Mouse (Mus musculus): ENCODE measurements around the gene Pqlc2.

Gene Pqlc2

GRCm38 (mm10) chr4:139302241-139302640 is 8.3 kb downstream of the Pqlc2 start:
- no peak for DNase-seq

GRCm38 (mm10) chr4:139301780-139302179 is 8.7 kb downstream of the Pqlc2 start:
- DNase-seq: peak; percentile 20

- DNase-seq: no peak
Measured at GRCm38 (mm10) chr4:139298671-139299366, 11.7 kb downstream of the Pqlc2 start.

GRCm38 (mm10) chr4:139297566-139297965 is 12.9 kb downstream of the Pqlc2 start:
- peak; percentile 99 for DNase-seq

GRCm38 (mm10) chr4:139292038-139292437 is 18.5 kb downstream of the Pqlc2 start:
- DNase-seq: no peak

GRCm38 (mm10) chr4:139291099-139291498 is 19.4 kb downstream of the Pqlc2 start:
- no peak for DNase-seq

GRCm38 (mm10) chr4:139289017-139289416 is 21.5 kb downstream of the Pqlc2 start:
- DNase-seq: peak; percentile 86

- DNase-seq: peak; percentile 87
Measured at GRCm38 (mm10) chr4:139287122-139287863, 23.2 kb downstream of the Pqlc2 start.

- no peak for DNase-seq
Measured at GRCm38 (mm10) chr4:139286234-139286633, 24.3 kb downstream of the Pqlc2 start.

- no peak for DNase-seq
Measured at GRCm38 (mm10) chr4:139284877-139285276, 25.6 kb downstream of the Pqlc2 start.

GRCm38 (mm10) chr4:139282955-139283417 is 27.5 kb downstream of the Pqlc2 start:
- DNase-seq: peak; percentile 86

- no peak for DNase-seq
Measured at GRCm38 (mm10) chr4:139281791-139282345, 28.6 kb downstream of the Pqlc2 start.

GRCm38 (mm10) chr4:139280530-139280929 is 30.0 kb downstream of the Pqlc2 start:
- DNase-seq: no peak

- no peak for DNase-seq
Measured at GRCm38 (mm10) chr4:139276411-139276810, 34.1 kb downstream of the Pqlc2 start.

- peak; percentile 82 for DNase-seq
Measured at GRCm38 (mm10) chr4:139274573-139274972, 35.9 kb downstream of the Pqlc2 start.

- DNase-seq: peak; percentile 66
Measured at GRCm38 (mm10) chr4:139272951-139273680, 37.4 kb downstream of the Pqlc2 start.

GRCm38 (mm10) chr4:139271562-139271961 is 38.9 kb downstream of the Pqlc2 start:
- DNase-seq: no peak

GRCm38 (mm10) chr4:139270168-139270567 is 40.3 kb downstream of the Pqlc2 start:
- peak; percentile 85 for DNase-seq

- no peak for DNase-seq
Measured at GRCm38 (mm10) chr4:139268242-139268641, 42.3 kb downstream of the Pqlc2 start.

- DNase-seq: no peak
Measured at GRCm38 (mm10) chr4:139267335-139267734, 43.2 kb downstream of the Pqlc2 start.

GRCm38 (mm10) chr4:139266500-139266865 is 44.0 kb downstream of the Pqlc2 start:
- DNase-seq: no peak

GRCm38 (mm10) chr4:139265783-139266499 is 44.6 kb downstream of the Pqlc2 start:
- peak; percentile 70 for DNase-seq

GRCm38 (mm10) chr4:139262981-139263380 is 47.5 kb downstream of the Pqlc2 start:
- DNase-seq: peak; percentile 51

Data from cerebellum, adult 9-10 months (tissue).